Mouse (Mus musculus) spleen, adult 12 weeks (tissue): ENCODE data around the gene Tmem131l.

Experiments
- DNase-seq: peaks from one replicate; pipeline ENCODE4 v3.0.0; 2022; ENCODE audit warnings: low spot score

The Tmem131l gene

DNA sequence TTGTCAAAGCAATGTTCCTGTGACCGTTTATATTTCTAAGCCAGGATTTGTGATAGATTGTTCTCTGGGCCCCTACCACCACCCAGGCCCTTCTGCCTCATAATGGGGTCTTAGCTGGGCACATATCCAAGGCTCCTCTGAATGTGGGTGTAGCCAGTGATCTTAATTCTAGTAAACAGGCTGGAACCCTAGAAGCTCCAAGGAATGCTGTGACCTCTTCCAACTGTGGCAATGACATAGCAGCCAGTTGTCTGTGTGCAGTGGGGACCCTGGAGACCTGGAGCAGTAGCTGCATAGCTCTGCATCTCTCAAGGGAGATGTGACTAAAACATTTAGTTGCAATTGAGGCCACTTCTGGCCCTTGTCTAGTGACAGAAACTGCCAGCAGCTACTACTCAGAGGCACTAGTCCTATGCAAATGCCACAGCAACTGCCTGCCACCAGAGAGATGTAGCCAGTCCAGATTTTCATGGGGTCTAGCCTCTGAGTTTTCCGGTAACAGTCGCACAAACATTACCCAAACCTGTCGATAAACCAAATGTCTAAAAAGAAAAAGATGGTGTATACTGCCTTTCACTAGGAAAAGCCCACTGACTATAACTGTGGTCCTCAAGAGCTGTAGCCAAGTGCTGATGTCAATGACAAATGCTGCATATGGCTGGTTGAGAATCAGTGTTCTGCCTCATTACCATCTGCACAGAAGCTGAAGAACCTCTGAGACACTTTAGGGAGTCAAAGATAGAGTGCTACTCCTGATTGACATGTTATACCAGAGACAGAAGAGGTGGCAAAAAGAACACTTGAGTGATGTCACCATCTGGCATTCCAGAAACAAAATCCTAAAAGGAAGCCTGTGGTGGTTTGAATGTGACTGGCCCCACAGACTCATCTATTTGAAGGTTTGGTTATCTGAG is 61.2 kb downstream of the Tmem131l start:
- DNase-seq, result no peak

GRCm38 (mm10) chr3:83977817-83978216 is 62.2 kb downstream of the Tmem131l start:
- DNase-seq, result no peak

- no peak for DNase-seq
Measured at GRCm38 (mm10) chr3:83976161-83976560, 63.8 kb downstream of the Tmem131l start.

- DNase-seq, result no peak
Measured at GRCm38 (mm10) chr3:83973339-83973738, 66.6 kb downstream of the Tmem131l start.

DNA sequence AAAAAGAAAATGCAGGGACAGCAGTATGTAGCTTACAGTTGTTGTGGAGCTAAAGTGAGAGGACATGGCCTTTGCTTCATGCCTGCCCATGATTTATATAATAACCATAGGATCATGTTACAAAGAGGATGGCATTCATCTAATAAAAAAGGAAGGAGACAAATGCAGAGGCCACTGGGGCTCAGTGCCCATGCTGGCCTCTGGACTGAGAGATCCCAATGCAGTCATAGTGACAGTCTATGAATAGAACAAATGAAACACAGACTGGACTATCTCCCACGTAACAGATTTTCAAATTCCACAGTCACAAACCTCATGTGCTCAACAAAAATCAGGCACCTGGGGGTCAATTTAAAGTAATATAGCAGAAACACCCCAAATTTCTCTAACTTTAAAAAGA is 69.3 kb downstream of the Tmem131l start:
- no peak for DNase-seq

DNA sequence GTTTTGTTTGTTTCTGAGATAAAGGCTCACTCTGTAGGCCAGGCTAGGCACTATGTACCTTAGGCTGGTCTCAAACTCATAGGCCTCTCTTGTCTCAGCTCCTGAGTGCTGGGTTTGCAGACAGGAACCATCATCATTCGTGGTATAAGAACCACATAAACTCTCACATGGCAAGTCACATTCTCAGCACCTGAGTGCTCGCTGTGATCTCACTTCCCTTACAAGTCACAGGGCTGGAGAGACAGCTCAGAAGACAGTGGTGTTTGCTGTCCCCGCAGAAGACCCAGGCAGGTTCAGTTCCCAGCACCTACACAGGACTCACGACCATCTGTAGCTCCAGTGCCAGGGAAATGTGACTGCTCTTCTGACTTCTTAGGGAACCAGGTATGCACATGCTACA is 70.9 kb downstream of the Tmem131l start:
- DNase-seq, result no peak

- DNase-seq, result no peak
Measured at GRCm38 (mm10) chr3:83967791-83968190, 72.2 kb downstream of the Tmem131l start.

GRCm38 (mm10) chr3:83965333-83965732 is 74.6 kb downstream of the Tmem131l start:
- DNase-seq, result no peak

- no peak for DNase-seq
Measured at GRCm38 (mm10) chr3:83963705-83964104, 76.3 kb downstream of the Tmem131l start.

DNA sequence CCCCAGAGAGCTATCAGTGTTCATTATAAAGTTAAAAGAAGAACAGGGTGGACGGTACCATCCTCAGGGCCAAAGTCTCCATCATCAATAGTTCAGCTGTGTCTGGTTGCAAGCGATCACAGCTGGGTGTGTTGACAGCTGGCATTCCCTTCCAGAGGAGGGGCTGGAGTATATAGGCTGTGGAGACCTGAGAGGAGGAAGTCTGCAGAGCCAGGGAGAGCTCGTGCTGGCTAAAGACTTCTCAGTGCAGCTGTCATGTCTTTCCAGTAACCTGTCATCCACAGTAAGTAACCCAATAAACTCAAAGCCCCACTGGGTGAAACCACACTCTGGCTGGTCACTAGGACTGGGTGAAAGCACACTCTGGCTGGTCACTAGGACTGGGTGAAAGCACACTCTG is 77.4 kb downstream of the Tmem131l start:
- DNase-seq, result no peak

DNA sequence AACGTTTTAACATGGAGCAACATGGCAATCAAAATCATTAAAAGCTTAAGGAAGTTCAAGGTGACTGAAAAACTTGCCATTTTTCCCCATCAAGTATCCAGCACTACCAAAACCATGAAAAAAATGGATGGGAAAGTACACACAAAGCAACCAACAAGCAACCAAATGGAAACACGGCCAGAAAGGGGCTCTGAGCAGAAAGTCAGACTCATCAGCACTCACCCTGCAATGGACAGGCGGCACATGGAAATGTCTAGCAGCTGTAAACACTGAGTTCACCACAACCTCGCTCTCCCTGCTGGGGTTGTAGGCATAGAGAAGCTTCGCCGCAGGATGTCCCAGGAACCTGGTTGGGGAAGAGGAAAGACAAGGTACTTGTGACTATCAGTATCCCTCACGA is 77.9 kb downstream of the Tmem131l start:
- no peak for DNase-seq

GRCm38 (mm10) chr3:83958951-83959681 is 80.9 kb downstream of the Tmem131l start:
- no peak for DNase-seq

GRCm38 (mm10) chr3:83953879-83954278 is 86.1 kb downstream of the Tmem131l start:
- no peak for DNase-seq

GRCm38 (mm10) chr3:83948801-83949200 is 91.2 kb downstream of the Tmem131l start:
- DNase-seq, result no peak

DNA sequence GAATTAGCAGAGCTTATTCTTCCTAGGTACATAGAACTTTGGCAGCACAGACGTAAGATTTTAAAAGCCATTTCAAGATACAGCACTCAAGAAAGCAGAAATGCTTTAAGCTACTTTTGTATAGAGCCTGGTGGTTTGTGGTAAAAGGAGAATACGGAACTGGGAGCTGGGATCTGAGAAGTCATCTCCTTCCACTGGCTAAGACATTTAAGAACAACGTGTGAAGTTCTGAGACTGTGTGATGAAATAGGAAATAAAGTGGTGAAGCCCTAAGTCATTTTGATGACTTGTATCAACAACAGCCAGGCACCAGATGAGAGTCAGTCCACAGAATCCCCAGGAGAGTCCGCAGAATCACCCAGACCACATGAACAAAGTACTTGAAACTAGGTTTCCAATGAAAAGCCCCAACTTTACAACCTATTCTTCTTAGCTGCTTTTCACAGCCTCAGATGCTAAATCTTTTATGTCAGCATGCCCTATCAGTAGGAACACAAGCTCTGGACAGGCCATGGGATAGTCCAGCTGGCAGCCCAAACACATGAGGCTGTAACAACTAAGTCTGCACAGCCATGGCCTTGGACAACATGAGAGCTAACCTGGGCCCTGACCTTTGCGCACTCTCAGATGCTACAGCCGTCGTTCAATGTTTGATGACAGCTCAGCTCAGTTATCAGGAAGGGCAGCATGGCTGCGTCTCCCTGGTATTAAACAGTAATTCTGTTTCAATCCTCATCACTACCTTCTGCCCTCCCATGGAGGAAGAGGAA is 92.3 kb downstream of the Tmem131l start:
- DNase-seq, result no peak

DNA sequence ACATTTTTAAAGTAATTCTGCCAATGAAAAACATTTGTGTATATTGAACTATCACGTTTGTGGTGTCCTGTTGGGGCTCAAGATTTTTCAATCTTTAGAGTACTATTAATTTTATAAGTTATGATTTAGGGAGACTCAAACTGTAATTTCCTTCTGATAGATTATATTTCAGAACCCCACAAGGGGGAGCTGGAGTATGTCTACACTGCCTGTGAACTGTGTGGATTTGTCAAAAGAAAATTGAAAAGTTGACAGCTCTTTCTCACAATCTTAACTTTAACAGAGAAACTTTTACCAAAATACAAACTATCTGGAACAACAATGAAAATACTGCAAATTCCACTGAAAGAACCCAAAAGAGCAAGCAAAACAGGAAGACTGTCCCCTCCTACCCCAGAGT is 93.1 kb downstream of the Tmem131l start:
- DNase-seq, result no peak

DNA sequence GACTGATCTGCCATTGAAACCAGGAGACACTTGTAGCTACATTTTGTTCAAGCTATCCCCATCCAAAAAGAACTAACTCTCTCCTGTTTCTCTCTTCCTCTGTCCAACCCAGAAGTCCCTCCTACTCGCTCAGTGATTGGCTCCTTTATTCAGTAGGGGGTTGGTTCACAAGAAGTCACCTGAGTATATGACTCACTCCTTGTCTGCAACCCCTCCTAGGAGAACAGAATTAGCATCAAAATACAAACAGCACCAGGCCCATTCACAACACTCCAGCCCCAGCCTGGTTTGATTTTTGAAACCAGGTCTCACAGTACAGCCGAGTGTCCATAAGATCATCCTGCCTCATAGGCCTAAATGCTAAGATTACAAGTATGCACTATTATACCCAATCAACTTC is 96.3 kb downstream of the Tmem131l start:
- DNase-seq, result no peak

GRCm38 (mm10) chr3:83943212-83943611 is 96.8 kb downstream of the Tmem131l start:
- no peak for DNase-seq

GRCm38 (mm10) chr3:83941921-83942320 is 98.1 kb downstream of the Tmem131l start:
- no peak for DNase-seq

DNA sequence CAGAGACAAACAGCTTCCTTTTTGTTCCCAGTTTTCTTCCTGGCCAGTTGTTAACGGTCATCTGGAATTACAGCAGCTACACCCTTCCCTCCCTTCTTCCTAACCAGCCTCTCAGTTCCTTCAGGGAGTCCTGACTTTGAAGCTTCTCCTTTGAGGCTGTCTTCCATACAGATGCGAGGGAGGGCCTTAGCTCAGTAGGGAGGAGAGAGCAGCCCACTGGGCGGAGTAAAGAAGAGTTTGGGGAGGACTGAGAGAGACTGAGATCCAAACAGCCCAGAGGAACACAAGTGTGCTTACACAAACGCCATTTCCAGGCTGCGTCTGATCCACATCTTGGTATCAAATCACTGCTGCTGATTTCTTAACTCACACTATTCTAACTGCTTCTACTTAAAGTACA is 101.1 kb downstream of the Tmem131l start:
- DNase-seq, result no peak

GRCm38 (mm10) chr3:83934514-83934913 is 105.5 kb downstream of the Tmem131l start:
- no peak for DNase-seq

- no peak for DNase-seq
Measured at GRCm38 (mm10) chr3:83915768-83916496, 124.0 kb downstream of the Tmem131l start.
